Mouse (Mus musculus): ENCODE results near the gene 2210408I21Rik. TPM values are rescaled to one million over a fixed set of nuclear protein-coding genes. Genes with fewer than 3 reads are reported as not detected.

The 2210408I21Rik gene
- polyA plus RNA-seq, 1 experiment from 2014 or later, result 12.2 TPM

GRCm38 (mm10) chr13:77412829-77413228 is 277.5 kb downstream of the 2210408I21Rik start:
- WGBS, result 70% methylated on average over 2 of the region's 2 CpGs
- no peaks in the 10 kb centered on the region for H3K36me3 ChIP-seq (replicated peaks)
- H3K9me3 ChIP-seq, result no peaks in the 10 kb centered on the region
- H3K27me3 ChIP-seq (ENCODE audit: poor library complexity, severe bottlenecking), result no peaks in the 10 kb centered on the region
- H3K4me3 ChIP-seq, result no peak overlapping the region
- DNase-seq (ENCODE audit: extremely low spot score, low spot score), result no peak
- H3K4me1 ChIP-seq, result peaks cover 8% of the 10 kb centered on the region; the same call in 1 of the 2 replicates
- no peak overlapping the region for H3K27ac ChIP-seq

DNA sequence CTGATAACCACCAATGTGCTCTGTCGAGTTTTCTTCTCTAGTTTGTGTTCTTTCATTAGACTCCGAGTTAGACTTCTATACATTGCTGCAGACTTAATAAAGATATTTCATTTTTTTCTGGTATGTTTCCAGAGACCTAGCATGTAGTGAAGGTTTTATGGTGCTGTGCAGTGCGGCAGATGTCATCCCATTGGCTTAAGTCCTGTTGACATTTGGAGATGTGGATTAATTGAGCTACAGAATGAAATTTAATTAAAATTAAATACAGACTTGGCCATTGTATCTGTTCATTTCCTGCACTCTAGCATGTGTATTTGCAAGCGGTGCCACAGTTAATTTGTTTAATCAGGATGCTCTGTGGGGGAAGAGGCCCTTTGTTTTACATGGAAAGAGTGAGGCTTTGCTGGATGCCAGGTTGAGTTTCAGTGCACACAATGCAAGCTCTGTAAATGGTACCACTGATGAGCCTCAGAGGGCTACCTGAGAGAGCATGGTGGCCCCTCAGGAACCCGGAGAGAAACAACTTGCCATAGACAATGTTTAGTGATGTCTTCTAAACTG is 314.7 kb downstream of the 2210408I21Rik start:
- no peak overlapping the region for H3K4me3 ChIP-seq
- WGBS, result 87% methylated on average over 5 of the region's 5 CpGs
- H3K9me3 ChIP-seq, result peaks cover 6% of the 10 kb centered on the region; the same call in 1 of the 2 replicates
- no peaks in the 10 kb centered on the region for H3K4me1 ChIP-seq
- H3K27ac ChIP-seq, result no peak overlapping the region
- DNase-seq (ENCODE audit: extremely low spot score, low spot score), result no peak
- H3K27me3 ChIP-seq (ENCODE audit: poor library complexity, severe bottlenecking), result no peaks in the 10 kb centered on the region
- H3K36me3 ChIP-seq (replicated peaks), result no peaks in the 10 kb centered on the region

DNA sequence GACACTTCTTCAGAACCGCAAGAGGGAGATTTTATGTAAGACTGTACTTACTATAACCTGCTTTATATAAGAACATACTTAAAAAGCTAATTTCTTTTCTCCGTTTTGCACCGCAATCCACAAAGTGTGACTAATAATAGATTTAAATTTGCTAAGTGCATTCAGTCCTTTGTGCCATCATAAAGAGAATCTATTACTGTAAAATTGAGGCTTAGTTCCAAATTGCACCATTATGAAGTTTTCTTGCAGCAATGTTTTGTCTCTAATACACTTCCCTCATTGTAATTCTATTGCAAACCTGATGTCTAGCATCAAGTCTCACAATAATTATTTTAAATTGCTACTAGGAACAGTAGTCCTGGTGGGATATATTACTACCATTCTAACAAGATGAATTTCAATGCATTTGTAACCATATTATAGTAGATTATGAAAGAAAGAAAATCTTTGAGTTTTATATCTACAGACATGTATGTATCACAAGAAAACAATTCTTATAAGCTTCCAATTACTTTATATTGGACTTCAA is 334.8 kb downstream of the 2210408I21Rik start:
- H3K27me3 ChIP-seq (ENCODE audit: poor library complexity, severe bottlenecking), result no peaks in the 10 kb centered on the region
- H3K27ac ChIP-seq, result no peak overlapping the region
- H3K9me3 ChIP-seq, result no peaks in the 10 kb centered on the region
- no peak overlapping the region for H3K4me3 ChIP-seq
- DNase-seq (ENCODE audit: extremely low spot score, low spot score), result no peak
- H3K36me3 ChIP-seq (replicated peaks), result no peaks in the 10 kb centered on the region
- 91% methylated on average over 3 of the region's 3 CpGs for WGBS
- no peaks in the 10 kb centered on the region for H3K4me1 ChIP-seq

GRCm38 (mm10) chr13:77476420-77476819 is 341.1 kb downstream of the 2210408I21Rik start:
- Histone ChIP-seq H3K4me3 (no peak overlapping the region), H3K27ac (no peak overlapping the region), H3K36me3 (replicated peaks) (no peaks in the 10 kb centered on the region), H3K9me3 (no peaks in the 10 kb centered on the region), H3K27me3 (ENCODE audit: poor library complexity, severe bottlenecking) (no peaks in the 10 kb centered on the region), H3K4me1 (peaks cover 7% of the 10 kb centered on the region; the same call in 1 of the 2 replicates)
- WGBS, result 93% methylated on average over 4 of the region's 4 CpGs
- no peak for DNase-seq (ENCODE audit: extremely low spot score, low spot score)

- Histone ChIP-seq H3K36me3 (replicated peaks) (no peaks in the 10 kb centered on the region), H3K27ac (no peak overlapping the region), H3K4me3 (no peak overlapping the region), H3K9me3 (no peaks in the 10 kb centered on the region), H3K27me3 (ENCODE audit: poor library complexity, severe bottlenecking) (no peaks in the 10 kb centered on the region), H3K4me1 (peaks cover 7% of the 10 kb centered on the region; the same call in 1 of the 2 replicates)
- no peak for DNase-seq (ENCODE audit: extremely low spot score, low spot score)
- WGBS, result 74% methylated on average over 6 of the region's 6 CpGs
Observed at GRCm38 (mm10) chr13:77478425-77479119, 343.2 kb downstream of the 2210408I21Rik start.

DNA sequence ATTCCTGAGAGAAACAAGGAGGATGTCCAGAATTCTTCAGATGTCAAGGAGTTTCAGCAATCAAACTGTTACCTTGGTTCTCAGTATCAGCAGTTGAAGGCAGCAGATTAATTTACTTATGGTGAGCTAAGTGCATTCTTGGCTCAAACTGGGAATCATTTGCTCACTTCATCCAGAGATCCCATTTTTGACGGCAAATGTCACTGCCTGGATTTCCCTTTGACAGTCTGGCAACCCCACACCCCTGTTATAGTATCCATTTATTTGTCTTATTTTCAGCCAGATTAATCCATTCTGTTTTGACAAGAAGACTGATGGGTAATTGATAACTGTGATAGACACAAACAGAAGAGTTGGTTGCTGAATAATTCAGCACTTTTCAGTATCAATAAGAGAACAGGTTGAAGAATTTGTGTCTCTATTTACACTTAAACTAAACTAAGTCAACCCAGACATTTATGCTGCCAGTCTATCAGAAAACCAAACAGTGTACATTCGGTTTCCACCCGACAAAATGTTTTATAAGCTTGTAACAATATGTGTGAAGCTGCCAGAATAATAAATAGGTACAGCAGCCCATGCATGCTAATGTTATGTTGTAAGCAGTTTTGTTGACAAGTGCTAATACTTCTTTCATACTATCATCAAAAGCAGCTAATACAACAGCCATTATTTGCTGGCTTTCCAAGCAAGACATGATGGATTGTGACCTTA is 354.8 kb downstream of the 2210408I21Rik start:
- no peak overlapping the region for H3K27ac ChIP-seq
- H3K4me1 ChIP-seq, result 0 out of 2 replicates have a peak, but pooled peaks cover 3% of the 10 kb centered on the region
- H3K4me3 ChIP-seq, result no peak overlapping the region
- H3K27me3 ChIP-seq (ENCODE audit: poor library complexity, severe bottlenecking), result no peaks in the 10 kb centered on the region
- H3K36me3 ChIP-seq (replicated peaks), result no peaks in the 10 kb centered on the region
- H3K9me3 ChIP-seq, result no peaks in the 10 kb centered on the region
- WGBS, result 83% methylated on average over 3 of the region's 3 CpGs
- DNase-seq (ENCODE audit: extremely low spot score, low spot score), result no peak

GRCm38 (mm10) chr13:77514046-77514445 is 378.7 kb downstream of the 2210408I21Rik start:
- 78% methylated on average over 1 of the region's 1 CpGs for WGBS
- no peak overlapping the region for H3K4me3 ChIP-seq
- no peak for DNase-seq (ENCODE audit: extremely low spot score, low spot score)
- no peaks in the 10 kb centered on the region for H3K27me3 ChIP-seq (ENCODE audit: poor library complexity, severe bottlenecking)
- H3K36me3 ChIP-seq (replicated peaks), result no peaks in the 10 kb centered on the region
- peaks cover 6% of the 10 kb centered on the region; the same call in 1 of the 2 replicates for H3K4me1 ChIP-seq
- no peaks in the 10 kb centered on the region for H3K9me3 ChIP-seq
- H3K27ac ChIP-seq, result no peak overlapping the region

- Histone ChIP-seq H3K9me3 (no peaks in the 10 kb centered on the region), H3K27me3 (ENCODE audit: poor library complexity, severe bottlenecking) (no peaks in the 10 kb centered on the region), H3K27ac (no peak overlapping the region), H3K4me3 (no peak overlapping the region), H3K4me1 (peaks cover 13% of the 10 kb centered on the region), H3K36me3 (replicated peaks) (no peaks in the 10 kb centered on the region)
- no peak for DNase-seq (ENCODE audit: extremely low spot score, low spot score)
- WGBS, result 66% methylated on average over 8 of the region's 8 CpGs
Observed at GRCm38 (mm10) chr13:77528960-77529699, 393.8 kb downstream of the 2210408I21Rik start.

DNA sequence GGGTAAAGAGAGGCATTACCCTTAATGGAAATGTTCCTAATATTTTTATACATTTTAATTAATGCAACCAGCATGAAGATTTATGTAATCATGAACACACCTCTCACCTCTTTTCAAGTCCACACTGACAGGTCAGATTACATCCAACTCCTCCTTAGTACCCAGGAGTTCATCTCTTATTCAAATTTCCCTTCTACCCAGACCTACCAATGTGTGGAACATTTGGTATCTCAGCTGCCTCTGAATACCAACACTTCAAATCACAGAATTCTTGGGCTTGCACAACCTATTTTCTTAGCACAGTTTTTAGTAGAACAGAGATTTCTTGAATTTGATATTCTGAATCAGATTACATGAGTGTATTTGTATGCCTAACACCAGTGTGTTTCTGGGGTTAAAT is 394.4 kb downstream of the 2210408I21Rik start:
- DNase-seq (ENCODE audit: extremely low spot score, low spot score), result no peak
- Histone ChIP-seq H3K4me1 (peaks cover 13% of the 10 kb centered on the region), H3K9me3 (no peaks in the 10 kb centered on the region)

GRCm38 (mm10) chr13:77537466-77537865 is 402.1 kb downstream of the 2210408I21Rik start:
- Histone ChIP-seq H3K4me1 (no peaks in the 10 kb centered on the region), H3K36me3 (replicated peaks) (no peaks in the 10 kb centered on the region), H3K9me3 (no peaks in the 10 kb centered on the region), H3K27ac (no peak overlapping the region), H3K4me3 (no peak overlapping the region), H3K27me3 (ENCODE audit: poor library complexity, severe bottlenecking) (no peaks in the 10 kb centered on the region)
- DNase-seq (ENCODE audit: extremely low spot score, low spot score), result no peak
- 95% methylated on average over 4 of the region's 4 CpGs for WGBS

More for the DNA sequence above, 394.4 kb downstream of the 2210408I21Rik start:
- no peak overlapping the region for H3K27ac ChIP-seq
- H3K27me3 ChIP-seq (ENCODE audit: poor library complexity, severe bottlenecking), result no peaks in the 10 kb centered on the region
- no peak overlapping the region for H3K4me3 ChIP-seq
- H3K36me3 ChIP-seq (replicated peaks), result no peaks in the 10 kb centered on the region

DNA sequence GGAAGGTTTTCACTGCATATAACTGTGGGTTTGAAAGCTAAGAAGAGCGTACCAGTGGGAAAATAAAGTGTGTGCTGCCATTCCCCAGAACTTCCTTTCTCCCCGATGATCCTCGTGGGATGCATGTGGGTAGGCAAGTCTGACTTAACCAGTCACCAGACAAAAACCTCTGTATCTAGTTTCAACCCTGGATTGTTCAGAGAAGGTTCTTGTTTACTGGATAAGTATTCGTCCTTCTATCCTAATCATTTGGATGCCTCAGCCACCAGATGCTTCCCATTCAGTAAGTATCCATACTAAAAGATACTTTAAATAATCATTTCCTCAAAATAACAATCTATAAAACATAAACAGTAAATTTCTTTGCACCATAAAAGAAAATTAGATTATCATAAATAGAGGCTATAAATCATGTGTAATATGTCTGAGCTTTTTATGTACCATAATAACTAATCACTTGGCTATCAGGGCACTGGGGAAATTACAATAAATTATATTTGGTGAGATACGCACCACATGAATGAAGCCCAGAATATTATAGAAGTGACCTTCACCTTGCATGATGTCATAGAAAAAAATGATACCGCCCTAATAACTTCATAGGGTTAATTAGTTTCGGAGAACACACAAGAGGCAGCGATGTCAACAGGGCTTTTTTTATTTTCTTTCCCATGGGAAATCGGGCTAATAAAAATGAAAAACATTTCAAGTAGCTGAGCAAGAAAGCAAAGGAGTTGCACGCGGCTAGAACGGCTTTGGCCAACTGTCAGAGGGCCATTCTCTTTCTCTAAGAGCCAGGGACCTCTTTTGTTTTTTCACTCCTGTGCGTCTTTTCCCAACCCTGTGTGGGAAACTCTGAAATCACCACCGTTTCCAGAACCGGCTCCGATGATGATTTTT is 412.4 kb downstream of the 2210408I21Rik start:
- Histone ChIP-seq H3K4me1 (peaks cover 20% of the 10 kb centered on the region), H3K9me3 (no peaks in the 10 kb centered on the region), H3K36me3 (replicated peaks) (no peaks in the 10 kb centered on the region), H3K27ac (peak overlapping the region; percentile 81), H3K27me3 (ENCODE audit: poor library complexity, severe bottlenecking) (peaks cover 30% of the 10 kb centered on the region; the same call in 1 of the 2 replicates), H3K4me3 (peak overlapping the region; percentile 16; the same call in 1 of the 2 replicates)
- DNase-seq (ENCODE audit: extremely low spot score, low spot score), result no peak
- 37% methylated on average over 16 of the region's 16 CpGs for WGBS
